Mouse (Mus musculus): ENCODE measurements around the gene S100a2.

Gene S100a2

GRCm38 (mm10) chr3:90589947-90590346 lies at the start of gene S100a2:
Gene S100a2 (plus strand): TSS chr3:90590247.
- no peak for DNase-seq

GRCm38 (mm10) chr3:90540904-90541303 lies 49.1 kb upstream of the S100a2 start:
- DNase-seq, result peak; percentile 61

GRCm38 (mm10) chr3:90549676-90550420 lies 40.2 kb upstream of the S100a2 start:
- no peak for DNase-seq

GRCm38 (mm10) chr3:90550421-90550790 lies 39.6 kb upstream of the S100a2 start:
- DNase-seq, result no peak

GRCm38 (mm10) chr3:90552231-90552630 lies 37.8 kb upstream of the S100a2 start:
- DNase-seq, result no peak

- no peak for DNase-seq
Observed at GRCm38 (mm10) chr3:90555954-90556353, 34.1 kb upstream of the S100a2 start.

- no peak for DNase-seq
Observed at GRCm38 (mm10) chr3:90560008-90560628, 29.9 kb upstream of the S100a2 start, which contains the start of gene S100a3. Gene S100a3 (plus strand): TSS chr3:90560578.

- no peak for DNase-seq
Observed at GRCm38 (mm10) chr3:90574691-90575090, 15.4 kb upstream of the S100a2 start.

- DNase-seq, result no peak
Observed at GRCm38 (mm10) chr3:90575320-90575719, 14.7 kb upstream of the S100a2 start.

GRCm38 (mm10) chr3:90576351-90577001 lies 13.6 kb upstream of the S100a2 start:
- DNase-seq, result no peak

- DNase-seq, result no peak
Observed at GRCm38 (mm10) chr3:90579433-90579832, 10.6 kb upstream of the S100a2 start.

- no peak for DNase-seq
Observed at GRCm38 (mm10) chr3:90581141-90581540, 8.9 kb upstream of the S100a2 start.

GRCm38 (mm10) chr3:90582156-90582555 lies 7.9 kb upstream of the S100a2 start:
- DNase-seq, result peak; percentile 28

- DNase-seq, result no peak
Observed at GRCm38 (mm10) chr3:90582556-90582955, 7.5 kb upstream of the S100a2 start.

- no peak for DNase-seq
Observed at GRCm38 (mm10) chr3:90583893-90584292, 6.2 kb upstream of the S100a2 start.

- peak; percentile 84 for DNase-seq
Observed at GRCm38 (mm10) chr3:90585595-90585994, 4.5 kb upstream of the S100a2 start.

- no peak for DNase-seq
Observed at GRCm38 (mm10) chr3:90586016-90586643, 3.9 kb upstream of the S100a2 start.

GRCm38 (mm10) chr3:90586906-90587305 lies 3.1 kb upstream of the S100a2 start:
- no peak for DNase-seq

GRCm38 (mm10) chr3:90587361-90588101 lies 2.5 kb upstream of the S100a2 start:
- DNase-seq, result no peak

- no peak for DNase-seq
Observed at GRCm38 (mm10) chr3:90589390-90589789, 657 bp upstream of the S100a2 start.

- DNase-seq, result no peak
Observed at GRCm38 (mm10) chr3:90594466-90594865, 4.4 kb downstream of the S100a2 start.

- DNase-seq, result no peak
Observed at GRCm38 (mm10) chr3:90595556-90595955, 5.5 kb downstream of the S100a2 start.

GRCm38 (mm10) chr3:90596810-90597209 lies 6.8 kb downstream of the S100a2 start:
- DNase-seq, result no peak
